Mouse (Mus musculus) heart, adult 2 months (tissue): ENCODE results near the gene Spg21.

ENCODE experiments used
- CTCF ChIP-seq: fragments of 200-600 bp; IDR thresholded peaks from 2 replicates; pipeline ENCODE4 v1.8.1; 2022; ENCODE audit warnings: antibody characterized with exemption, mild to moderate bottlenecking, moderate library complexity
- EP300 ChIP-seq: fragments of 200-500 bp; IDR thresholded peaks from 2 replicates; pipeline ENCODE4 v1.6.1; 2011; ENCODE audit warnings: low read depth, low read length, control low read depth; ENCODE audit not compliant: insufficient read depth
- POLR2A ChIP-seq: fragments of 200-500 bp; IDR thresholded peaks from 2 replicates; pipeline ENCODE4 v1.6.1; 2011; ENCODE audit warnings: mild to moderate bottlenecking, low read depth, low read length, control low read depth; ENCODE audit not compliant: insufficient read depth

GRCm38 (mm10) chr9:65514851-65515261, 54.1 kb downstream of the Spg21 start:
- no peak for TF ChIP-seq POLR2A
- no peak for TF ChIP-seq CTCF
- no peak for TF ChIP-seq EP300
